11 mouse cellular contexts compared by ENCODE assay signal in the genomic region with DNA sequence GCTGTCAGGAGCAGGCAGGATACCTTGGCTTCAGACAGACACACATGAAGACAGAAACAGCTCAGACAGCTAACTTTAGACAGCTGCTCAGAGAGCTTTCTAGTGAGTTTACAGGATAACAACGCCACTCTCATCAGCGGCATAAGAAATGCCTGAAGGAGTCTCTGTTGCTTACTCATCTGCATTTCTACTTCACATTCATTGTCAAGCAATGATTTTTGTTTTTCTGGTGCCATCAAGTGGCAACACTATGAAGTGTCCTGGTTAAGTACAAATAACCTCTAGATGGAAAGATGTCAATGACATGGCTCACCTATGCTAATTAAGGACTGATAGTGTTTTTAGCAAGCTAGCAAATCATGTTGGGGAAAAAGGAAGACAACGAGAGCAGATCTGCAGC. TPM values are rescaled to one million over a fixed set of nuclear protein-coding genes. Genes with fewer than 3 reads are reported as not detected.
DNase-seq lines count a peak whose midpoint lies in the region; ATAC-seq and TF ChIP-seq lines count a peak whose summit lies in the region.
"Had no signal": no experiment of that assay in that cellular context is flagged by ENCODE, and none has a peak within 500 bp of the region (broad histone marks: within the 10 kb centered on the region; RNA-seq: fewer than 3 reads in every experiment).

No protein-coding gene starts in this region.

- ATAC-seq in intestine, postnatal 0 days = no peak
- ATAC-seq in intestine, embryonic 15.5 days = no peak
- ATAC-seq in megakaryocyte, adult 5-6 weeks (ENCODE audit: poor library complexity, severe bottlenecking) = no peak

- no peak overlapping the region for H3K4me3 ChIP-seq in intestine, postnatal 0 days (ENCODE audit: low read depth, low read length)
- no peak overlapping the region for H3K4me3 ChIP-seq in intestine, embryonic 15.5 days (replicated peaks)
- peak overlapping the region; percentile 48 for H3K4me3 ChIP-seq in megakaryocyte, embryonic 14.5 days (replicated peaks)
- H3K4me3 ChIP-seq: embryonic facial prominence, embryonic 13.5 days had no signal

- H3K27me3 ChIP-seq in intestine, postnatal 0 days (replicated peaks; ENCODE audit: control insufficient read depth, insufficient read depth, low read length) = no peaks in the 10 kb centered on the region
- no peaks in the 10 kb centered on the region for H3K27me3 ChIP-seq in intestine, embryonic 15.5 days (replicated peaks)
- no peaks in the 10 kb centered on the region for H3K27me3 ChIP-seq in megakaryocyte, embryonic 14.5 days (replicated peaks)
- H3K27me3 ChIP-seq: embryonic facial prominence, embryonic 13.5 days had no signal

- H3K27ac ChIP-seq in intestine, postnatal 0 days (ENCODE audit: low read depth, low read length) = no peak overlapping the region
- H3K27ac ChIP-seq in intestine, embryonic 15.5 days = no peak overlapping the region
- H3K27ac ChIP-seq: embryonic facial prominence, embryonic 13.5 days had no signal

- H3K9ac ChIP-seq in intestine, postnatal 0 days (ENCODE audit: low read depth, low read length) = no peak overlapping the region
- no peak overlapping the region for H3K9ac ChIP-seq in intestine, embryonic 15.5 days
- H3K9ac ChIP-seq: embryonic facial prominence, embryonic 13.5 days had no signal

- peaks cover 9% of the 10 kb centered on the region; the same call in 1 of the 2 replicates for H3K36me3 ChIP-seq in intestine, postnatal 0 days (ENCODE audit: control insufficient read depth, insufficient read depth)
- no peaks in the 10 kb centered on the region for H3K36me3 ChIP-seq in intestine, embryonic 15.5 days
- H3K36me3 ChIP-seq in megakaryocyte, embryonic 14.5 days (replicated peaks; ENCODE audit: low read length) = peaks cover 82% of the 10 kb centered on the region

- WGBS in intestine, postnatal 0 days = 68% methylated on average over 3 of the region's 3 CpGs
- 73% methylated on average over 3 of the region's 3 CpGs for WGBS in intestine, embryonic 15.5 days

- no peaks in the 10 kb centered on the region for H3K9me3 ChIP-seq in intestine, postnatal 0 days (ENCODE audit: control insufficient read depth)
- no peaks in the 10 kb centered on the region for H3K9me3 ChIP-seq in intestine, embryonic 15.5 days
- no peaks in the 10 kb centered on the region for H3K9me3 ChIP-seq in megakaryocyte, embryonic 14.5 days
- H3K9me3 ChIP-seq: embryonic facial prominence, embryonic 13.5 days had no signal

- no peak overlapping the region for H3K4me2 ChIP-seq in intestine, postnatal 0 days (replicated peaks; ENCODE audit: low read depth)
- H3K4me2 ChIP-seq in intestine, embryonic 15.5 days (replicated peaks) = no peak overlapping the region
- H3K4me2 ChIP-seq: embryonic facial prominence, embryonic 13.5 days had no signal

- H3K4me1 ChIP-seq in intestine, postnatal 0 days (replicated peaks; ENCODE audit: control insufficient read depth, insufficient read depth, low read length) = no peaks in the 10 kb centered on the region
- no peaks in the 10 kb centered on the region for H3K4me1 ChIP-seq in intestine, embryonic 15.5 days (replicated peaks)
- H3K4me1 ChIP-seq in megakaryocyte, embryonic 14.5 days = peaks cover 91% of the 10 kb centered on the region
- H3K4me1 ChIP-seq: embryonic facial prominence, embryonic 13.5 days had no signal

- peak; percentile 62 for TF ChIP-seq CTCF in intestine, postnatal 0 days (IDR thresholded peaks at IDR 0.05; ENCODE audit: low read depth)

- peak; percentile 17 for DNase-seq in adrenal gland, postnatal 14 days
- DNase-seq in adrenal gland, postnatal 25 days = no peak
- peak; percentile 10 for DNase-seq in retina, embryonic 14.5 days (ENCODE audit: low spot score)
- DNase-seq in cerebellum, postnatal 36 days = no peak
- DNase-seq: adrenal gland, postnatal 10 days; cerebellum, adult 11-12 months had no signal

RNA-seq across cellular contexts. Expression of gene Rps6kc1, which starts 42.8 kb away (rescaled TPM):
- total RNA-seq in adrenal gland, postnatal 14 days (2021) = 23.8 and 27.9 TPM in 2 replicates
- 24.9 and 27.1 TPM in 2 replicates for total RNA-seq in adrenal gland, postnatal 25 days (2021)
- 6.0 and 6.2 TPM in 2 replicates for polyA plus RNA-seq in intestine, postnatal 0 days (2015; fragmentation: Nextera tagmentation; extraction: Ambion mirVana)
- 12.1 TPM in 2 replicates for polyA plus RNA-seq in intestine, embryonic 15.5 days (2015; fragmentation: Nextera tagmentation; extraction: Ambion mirVana)
- polyA plus RNA-seq in megakaryocyte, embryonic 14.5 days (2012; ENCODE audit: insufficient read depth, low replicate concordance) = 2.8 and 5.9 TPM in 2 replicates
- total RNA-seq in megakaryocyte, adult 5-6 weeks (2015) = 6.8 and 7.1 TPM in 2 replicates
- total RNA-seq in megakaryocyte, adult 5-6 weeks (2017) = 10.0 and 15.6 TPM in 2 replicates

RNA-seq across cellular contexts. Expression of gene Angel2, which starts 56.1 kb away (rescaled TPM):
- 46.6 and 46.7 TPM in 2 replicates for total RNA-seq in adrenal gland, postnatal 14 days (2021)
- total RNA-seq in adrenal gland, postnatal 25 days (2021) = 44.3 and 56.8 TPM in 2 replicates
- 23.2 and 23.8 TPM in 2 replicates for polyA plus RNA-seq in intestine, postnatal 0 days (2015; fragmentation: Nextera tagmentation; extraction: Ambion mirVana)
- polyA plus RNA-seq in intestine, embryonic 15.5 days (2015; fragmentation: Nextera tagmentation; extraction: Ambion mirVana) = 36.2 and 40.2 TPM in 2 replicates
- 1.6 and 1.7 TPM in 2 replicates for polyA plus RNA-seq in megakaryocyte, embryonic 14.5 days (2012; ENCODE audit: insufficient read depth, low replicate concordance)
- total RNA-seq in megakaryocyte, adult 5-6 weeks (2015) = 24.1 and 31.6 TPM in 2 replicates
- 28.3 and 31.6 TPM in 2 replicates for total RNA-seq in megakaryocyte, adult 5-6 weeks (2017)

Comparison
In these comparisons a context has a peak if more than half of its experiments do, and no peak if none do; other contexts are left out.
1. DNase-seq: peak in adrenal gland, postnatal 14 days (single experiment) and retina, embryonic 14.5 days (single experiment); none in adrenal gland, postnatal 25 days (single experiment) and cerebellum, postnatal 36 days (0 of 2).